Mouse (Mus musculus) lung, postnatal 25 days (tissue): Measurements from ENCODE around the gene Gkn3.
A peak's percentile ranks its signal among the peaks of the same experiment; 100 is the strongest.

ENCODE experiments used
- DNase-seq: peaks from one replicate; pipeline ENCODE4 v3.0.0; 2022; ENCODE audit warnings: low spot score

Gkn3 gene

GRCm38 (mm10) chr6:87350829-87351228 lies 37.9 kb downstream of the Gkn3 start, which contains the start of gene Gkn1:
TSS of gene Gkn1 (minus strand) at chr6:87350942.
- no peak for DNase-seq

GRCm38 (mm10) chr6:87335935-87336295 lies 52.8 kb downstream of the Gkn3 start:
- peak; percentile 46 for DNase-seq

GRCm38 (mm10) chr6:87335091-87335934 lies 53.4 kb downstream of the Gkn3 start, which contains the start of gene Antxr1:
TSS of gene Antxr1 (minus strand) at chr6:87335821.
- DNase-seq, result peak; percentile 59

GRCm38 (mm10) chr6:87334361-87335090 lies 54.2 kb downstream of the Gkn3 start:
- peak; percentile 39 for DNase-seq
